Comparison of ENCODE assay signal across 8 mouse cellular contexts in genomic region chr9:106160426-106160825, GRCm38 (mm10). TPM values are rescaled to one million over a fixed set of nuclear protein-coding genes. Genes with fewer than 3 reads are reported as not detected.
A peak's percentile ranks its signal among the peaks of the same experiment; 100 is the strongest.
DNase-seq lines count a peak whose midpoint lies in the region; ATAC-seq and TF ChIP-seq lines count a peak whose summit lies in the region.

No protein-coding gene starts in this region.

- no peaks in the 10 kb centered on the region for H3K36me3 ChIP-seq in C2C12 (ENCODE audit: control insufficient read depth, insufficient read depth)
- no peaks in the 10 kb centered on the region for H3K36me3 ChIP-seq in forebrain, embryonic 13.5 days (ENCODE audit: poor library complexity, severe bottlenecking)
- H3K36me3 ChIP-seq in liver, embryonic 13.5 days = peaks cover 7% of the 10 kb centered on the region; the same call in 1 of the 2 replicates

- peak overlapping the region; percentile 73 for H3K9ac ChIP-seq in forebrain, embryonic 13.5 days
- peak overlapping the region; percentile 68; the same call in 1 of the 2 replicates for H3K9ac ChIP-seq in liver, embryonic 13.5 days

- H3K9me3 ChIP-seq in forebrain, embryonic 13.5 days (replicated peaks) = no peaks in the 10 kb centered on the region
- no peaks in the 10 kb centered on the region for H3K9me3 ChIP-seq in liver, embryonic 13.5 days (replicated peaks)

- no peak for TF ChIP-seq CTCF in gastrocnemius, adult 2 months (IDR thresholded peaks at IDR 0.05)
- no peak for TF ChIP-seq CTCF in C2C12 (IDR thresholded peaks at IDR 0.05; ENCODE audit: control insufficient read depth, insufficient read depth, insufficient read length)

- H3ac ChIP-seq in C2C12 (ENCODE audit: control insufficient read depth, insufficient read length, low read depth) = no peak overlapping the region

- peak overlapping the region; percentile 66 for H3K4me2 ChIP-seq in forebrain, embryonic 13.5 days
- H3K4me2 ChIP-seq in liver, embryonic 13.5 days = peak overlapping the region; percentile 72

- no peak for ATAC-seq in forebrain, embryonic 13.5 days
- ATAC-seq in liver, embryonic 13.5 days (ENCODE audit: low read depth) = no peak

- no peaks in the 10 kb centered on the region for H3K79me3 ChIP-seq in C2C12 (ENCODE audit: low read depth)

- peaks cover 29% of the 10 kb centered on the region for H3K4me1 ChIP-seq in forebrain, embryonic 13.5 days
- H3K4me1 ChIP-seq in liver, embryonic 13.5 days (replicated peaks) = peaks cover 22% of the 10 kb centered on the region

- H3K27me3 ChIP-seq in C2C12 (ENCODE audit: control insufficient read depth, insufficient read depth, insufficient read length) = no peaks in the 10 kb centered on the region
- peaks cover 11% of the 10 kb centered on the region for H3K27me3 ChIP-seq in forebrain, embryonic 13.5 days
- peaks cover 4% of the 10 kb centered on the region; the same call in 1 of the 2 replicates for H3K27me3 ChIP-seq in liver, embryonic 13.5 days

- H3K4me3 ChIP-seq in gastrocnemius, adult 2 months = peak overlapping the region; percentile 81
- H3K4me3 ChIP-seq in C2C12 (ENCODE audit: insufficient read depth, poor library complexity, severe bottlenecking) = peak overlapping the region; percentile 49
- peak overlapping the region; percentile 55 for H3K4me3 ChIP-seq in forebrain, embryonic 13.5 days
- peak overlapping the region; percentile 65 for H3K4me3 ChIP-seq in liver, embryonic 13.5 days (replicated peaks)

- H3K27ac ChIP-seq in gastrocnemius, adult 2 months = peak overlapping the region; percentile 99
- H3K27ac ChIP-seq in forebrain, embryonic 13.5 days = peak overlapping the region; percentile 94; the same call in 1 of the 2 replicates
- H3K27ac ChIP-seq in liver, embryonic 13.5 days = no peak overlapping the region

- no peaks in the 10 kb centered on the region for H3K79me2 ChIP-seq in C2C12 (ENCODE audit: control insufficient read depth, insufficient read depth)

- DNase-seq in gastrocnemius, adult 2 months = no peak
- no peak for DNase-seq in gastrocnemius, postnatal 25 days
- DNase-seq in liver, embryonic 13.5 days = no peak
- no peak for DNase-seq in yolk sac, embryonic 10.5 days (ENCODE audit: low spot score)
- no peak for DNase-seq in embryo, embryonic 11 days
- no peak for DNase-seq in right cerebral cortex, postnatal 25 days

- 41% methylated on average over 5 of the region's 5 CpGs for WGBS in forebrain, embryonic 13.5 days
- 44% methylated on average over 5 of the region's 5 CpGs for WGBS in liver, embryonic 13.5 days (ENCODE audit: insufficient replicate concordance)

- intact Hi-C loops in gastrocnemius, adult 2 months (cut with DNase I) = no loop called here

TF ChIP-seq in C2C12, 6 proteins besides CTCF, POLR2A, EP300 and RAD21:
- TF ChIP-seq MYOG (IDR thresholded peaks at IDR 0.05; ENCODE audit: control insufficient read depth, extremely low read depth, insufficient read length) (no peak), FOSL1 (IDR thresholded peaks at IDR 0.05; ENCODE audit: insufficient read depth, low read length, poor library complexity, severe bottlenecking) (no peak), MAX (IDR thresholded peaks at IDR 0.05) (no peak), CEBPB (IDR thresholded peaks at IDR 0.05; ENCODE audit: low read depth) (no peak), USF1 (IDR thresholded peaks at IDR 0.05; ENCODE audit: low read depth) (no peak), MYOD1 (IDR thresholded peaks at IDR 0.05; ENCODE audit: control insufficient read depth, insufficient read length, low read depth) (no peak)

RNA-seq across cellular contexts. Expression of gene Glyctk, which starts 2.5 kb away (rescaled TPM):
- total RNA-seq in gastrocnemius, adult 2 months (2021) = 1 to 10 TPM in 1 of 2 experiments, under 1 TPM in 1; 0.61 to 2.8 TPM
- total RNA-seq in gastrocnemius, postnatal 25 days (2021) = under 1 TPM; 0.38 to 0.56 TPM
- polyA plus RNA-seq in C2C12 (2012; fragmentation: generic; extraction: Trizol) = 1.4 TPM
- polyA plus RNA-seq in forebrain, embryonic 13.5 days (2015; fragmentation: Nextera tagmentation; extraction: Ambion mirVana) = 6.4 and 7.9 TPM in 2 replicates
- polyA plus RNA-seq in liver, embryonic 13.5 days (2015; fragmentation: Nextera tagmentation; extraction: Ambion mirVana) = 14.8 and 15.5 TPM in 2 replicates

RNA-seq across cellular contexts. Expression of gene Wdr82, which starts 10.3 kb away (rescaled TPM):
- total RNA-seq in gastrocnemius, adult 2 months (2021) = 10 to 100 TPM; 19.4 to 25.9 TPM
- 10 to 100 TPM; 22.4 to 24.3 TPM for total RNA-seq in gastrocnemius, postnatal 25 days (2021)
- 49.6 TPM for polyA plus RNA-seq in C2C12 (2012; fragmentation: generic; extraction: Trizol)
- 33.8 and 40.1 TPM in 2 replicates for polyA plus RNA-seq in forebrain, embryonic 13.5 days (2015; fragmentation: Nextera tagmentation; extraction: Ambion mirVana)
- polyA plus RNA-seq in liver, embryonic 13.5 days (2015; fragmentation: Nextera tagmentation; extraction: Ambion mirVana) = 7.8 and 7.9 TPM in 2 replicates

RNA-seq across cellular contexts. Expression of gene Ppm1m, which starts 39.1 kb away (rescaled TPM):
- 1 to 10 TPM; 2.1 to 5.2 TPM for total RNA-seq in gastrocnemius, adult 2 months (2021)
- total RNA-seq in gastrocnemius, postnatal 25 days (2021) = 1 to 10 TPM; 2.6 to 4.7 TPM
- 42.8 TPM for polyA plus RNA-seq in C2C12 (2012; fragmentation: generic; extraction: Trizol)
- polyA plus RNA-seq in forebrain, embryonic 13.5 days (2015; fragmentation: Nextera tagmentation; extraction: Ambion mirVana) = 19.5 and 20.1 TPM in 2 replicates
- 10.0 and 12.1 TPM in 2 replicates for polyA plus RNA-seq in liver, embryonic 13.5 days (2015; fragmentation: Nextera tagmentation; extraction: Ambion mirVana)

RNA-seq across cellular contexts. Expression of gene Twf2, which starts 42.5 kb away (rescaled TPM):
- 100 to 1,000 TPM; 127 to 210 TPM for total RNA-seq in gastrocnemius, adult 2 months (2021)
- total RNA-seq in gastrocnemius, postnatal 25 days (2021) = 100 to 1,000 TPM in 1 of 2 experiments, 10 to 100 TPM in 1; 95.6 to 126 TPM
- 54.7 TPM for polyA plus RNA-seq in C2C12 (2012; fragmentation: generic; extraction: Trizol)
- 48.0 and 51.7 TPM in 2 replicates for polyA plus RNA-seq in forebrain, embryonic 13.5 days (2015; fragmentation: Nextera tagmentation; extraction: Ambion mirVana)
- 25.6 and 26.3 TPM in 2 replicates for polyA plus RNA-seq in liver, embryonic 13.5 days (2015; fragmentation: Nextera tagmentation; extraction: Ambion mirVana)
